Mouse (Mus musculus) E14TG2a.4 (cell line): ENCODE measurements at regions not wholly inside any gene's neighbourhood (a gene's known extent, or its start where the extent isn't known, plus 50 kb on each side); places are given as distances from the start of the nearest gene placed in this dataset.
"Not testable (repeated sequence)": the region's sequence is repeated elsewhere in the genome, so short reads cannot be mapped to it uniquely, and the experiment has no call there.

Experiments used
- H3K27me3 ChIP-seq: 2 replicates; pipeline ENCODE4 v1.6.1; 2014; ENCODE audit warnings: low read length, control low read depth; ENCODE audit not compliant: insufficient read depth
- H3K36me3 ChIP-seq: 2 replicates; pipeline ENCODE4 v1.6.1; 2014; ENCODE audit warnings: low read length, control low read depth; ENCODE audit not compliant: insufficient read depth
- H3K4me1 ChIP-seq: replicated peaks from 2 replicates; pipeline ENCODE4 v1.6.1; 2014; ENCODE audit warnings: low read depth, low read length, control low read depth
- H3K4me3 ChIP-seq: replicated peaks from 2 replicates; pipeline ENCODE4 v1.5.1; 2014; ENCODE audit warnings: mild to moderate bottlenecking, low read length
- H3K9me3 ChIP-seq: 2 replicates; pipeline ENCODE4 v1.6.1; 2014; ENCODE audit warnings: low read length, control low read depth
- CTCF ChIP-seq: conservative IDR thresholded peaks from 2 replicates; pipeline ENCODE4 v1.5.1; 2014; ENCODE audit warnings: low read length
- NANOG ChIP-seq: IDR thresholded peaks from 2 replicates; pipeline ENCODE4 v1.6.1; 2014; ENCODE audit warnings: borderline replicate concordance, low read length, mixed read lengths
- POU5F1 ChIP-seq: IDR thresholded peaks from 2 replicates; pipeline ENCODE4 v1.6.1; 2014; ENCODE audit warnings: low read length, borderline replicate concordance

GRCm38 (mm10) chrX:103532620-103533199, 97.7 kb upstream of the Zcchc13 start:
- peaks cover 39% of the 10 kb centered on the region for H3K27me3 ChIP-seq
- not testable (repeated sequence) for H3K9me3 ChIP-seq, H3K36me3 ChIP-seq, H3K4me1 ChIP-seq, H3K4me3 ChIP-seq

DNA sequence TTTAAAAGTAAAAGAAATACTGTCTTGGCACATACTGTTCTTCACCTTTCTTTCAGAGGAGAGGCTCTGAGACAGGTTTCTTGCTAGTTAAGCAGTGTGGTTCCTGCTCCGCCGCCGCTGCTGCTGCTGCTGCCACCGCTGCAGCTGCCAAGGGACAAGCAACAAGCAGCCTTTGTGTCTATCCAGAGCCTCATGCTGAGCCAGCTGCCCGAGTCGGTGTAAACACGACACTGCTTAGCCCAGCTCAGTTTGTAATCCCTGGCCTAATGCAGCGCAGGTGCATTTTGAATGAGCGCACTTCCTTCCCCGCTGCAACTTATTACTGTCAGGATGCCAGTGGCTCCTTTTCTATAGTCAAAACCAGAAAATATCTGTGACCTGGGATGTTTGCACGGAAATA, 97.1 kb upstream of the Zcchc13 start:
- H3K36me3 ChIP-seq: no peaks in the 10 kb centered on the region
- H3K4me1 ChIP-seq: 0 out of 2 replicates have a peak, but pooled peaks cover 5% of the 10 kb centered on the region
- TF ChIP-seq CTCF (no peak), POU5F1 (no peak), NANOG (no peak)
- no peak overlapping the region for H3K4me3 ChIP-seq
- H3K27me3 ChIP-seq: peaks cover 41% of the 10 kb centered on the region
- H3K9me3 ChIP-seq: no peaks in the 10 kb centered on the region

DNA sequence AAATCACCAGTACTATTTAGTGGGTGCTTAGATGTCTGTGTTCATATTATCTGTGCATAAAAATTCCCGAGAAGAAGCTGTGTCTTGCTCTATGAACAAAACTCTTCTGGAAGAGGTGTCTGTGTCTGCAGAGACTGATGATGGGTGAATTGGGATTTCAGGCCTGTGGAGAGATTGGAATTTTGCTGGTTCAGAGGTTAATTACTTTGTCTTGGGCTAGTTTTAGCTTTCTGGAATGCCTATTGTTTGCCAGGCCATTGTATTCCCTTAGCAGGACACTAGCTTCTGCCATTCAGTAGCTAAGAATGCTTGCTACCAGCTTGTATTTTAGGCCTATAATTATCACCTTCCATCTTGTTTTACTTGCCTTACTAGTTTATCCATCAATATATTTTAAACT, 96.6 kb upstream of the Zcchc13 start:
- no peaks in the 10 kb centered on the region for H3K9me3 ChIP-seq
- no peaks in the 10 kb centered on the region for H3K36me3 ChIP-seq
- TF ChIP-seq CTCF (no peak), POU5F1 (no peak), NANOG (no peak)
- H3K4me1 ChIP-seq: 0 out of 2 replicates have a peak, but pooled peaks cover 5% of the 10 kb centered on the region
- H3K27me3 ChIP-seq: peaks cover 39% of the 10 kb centered on the region
- H3K4me3 ChIP-seq: no peak overlapping the region

GRCm38 (mm10) chrX:103546490-103547202, 83.7 kb upstream of the Zcchc13 start:
- Histone ChIP-seq H3K4me3 (no peak overlapping the region), H3K9me3 (no peaks in the 10 kb centered on the region), H3K36me3 (no peaks in the 10 kb centered on the region), H3K27me3 (peaks cover 24% of the 10 kb centered on the region), H3K4me1 (no peaks in the 10 kb centered on the region)
- no peak for TF ChIP-seq CTCF
- TF ChIP-seq NANOG: no peak
- TF ChIP-seq POU5F1: no peak

GRCm38 (mm10) chrX:103551304-103551703, 79.1 kb upstream of the Zcchc13 start:
- no peak for TF ChIP-seq NANOG
- TF ChIP-seq CTCF: no peak
- TF ChIP-seq POU5F1: no peak
- peaks cover 6% of the 10 kb centered on the region; the same call in 1 of the 2 replicates for H3K4me1 ChIP-seq
- no peak overlapping the region for H3K4me3 ChIP-seq
- no peaks in the 10 kb centered on the region for H3K36me3 ChIP-seq
- H3K9me3 ChIP-seq: no peaks in the 10 kb centered on the region
- H3K27me3 ChIP-seq: peaks cover 45% of the 10 kb centered on the region

GRCm38 (mm10) chrX:103553196-103553595, 77.2 kb upstream of the Zcchc13 start:
- no peak overlapping the region for H3K4me3 ChIP-seq
- H3K4me1 ChIP-seq: peaks cover 6% of the 10 kb centered on the region; the same call in 1 of the 2 replicates
- TF ChIP-seq POU5F1 (no peak), CTCF (no peak), NANOG (no peak)
- H3K27me3 ChIP-seq: peaks cover 52% of the 10 kb centered on the region
- no peaks in the 10 kb centered on the region for H3K36me3 ChIP-seq
- no peaks in the 10 kb centered on the region for H3K9me3 ChIP-seq

DNA sequence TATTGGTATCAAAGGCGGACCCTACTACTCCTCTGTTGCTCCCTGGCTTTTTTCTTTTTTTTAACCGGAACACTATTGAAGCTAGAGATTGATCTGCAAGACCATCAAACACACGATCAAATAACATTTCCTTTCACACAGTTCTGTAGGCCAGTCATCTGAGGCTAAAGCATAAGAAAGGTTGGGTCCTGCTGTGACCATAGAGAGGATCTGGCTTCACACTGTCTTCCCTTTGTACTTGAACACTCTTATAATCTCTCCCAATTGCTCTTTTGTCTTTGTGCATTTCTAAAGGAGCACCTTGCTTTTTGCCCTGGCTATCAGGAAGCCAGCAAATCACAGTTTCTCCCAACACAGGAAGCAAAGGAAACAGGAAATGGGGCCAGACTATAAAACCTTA, 76.8 kb upstream of the Zcchc13 start:
- Histone ChIP-seq H3K9me3 (no peaks in the 10 kb centered on the region), H3K4me3 (no peak overlapping the region), H3K36me3 (no peaks in the 10 kb centered on the region), H3K27me3 (peaks cover 49% of the 10 kb centered on the region), H3K4me1 (peaks cover 6% of the 10 kb centered on the region; the same call in 1 of the 2 replicates)
- peak; percentile 97 for TF ChIP-seq NANOG
- no peak for TF ChIP-seq POU5F1

DNA sequence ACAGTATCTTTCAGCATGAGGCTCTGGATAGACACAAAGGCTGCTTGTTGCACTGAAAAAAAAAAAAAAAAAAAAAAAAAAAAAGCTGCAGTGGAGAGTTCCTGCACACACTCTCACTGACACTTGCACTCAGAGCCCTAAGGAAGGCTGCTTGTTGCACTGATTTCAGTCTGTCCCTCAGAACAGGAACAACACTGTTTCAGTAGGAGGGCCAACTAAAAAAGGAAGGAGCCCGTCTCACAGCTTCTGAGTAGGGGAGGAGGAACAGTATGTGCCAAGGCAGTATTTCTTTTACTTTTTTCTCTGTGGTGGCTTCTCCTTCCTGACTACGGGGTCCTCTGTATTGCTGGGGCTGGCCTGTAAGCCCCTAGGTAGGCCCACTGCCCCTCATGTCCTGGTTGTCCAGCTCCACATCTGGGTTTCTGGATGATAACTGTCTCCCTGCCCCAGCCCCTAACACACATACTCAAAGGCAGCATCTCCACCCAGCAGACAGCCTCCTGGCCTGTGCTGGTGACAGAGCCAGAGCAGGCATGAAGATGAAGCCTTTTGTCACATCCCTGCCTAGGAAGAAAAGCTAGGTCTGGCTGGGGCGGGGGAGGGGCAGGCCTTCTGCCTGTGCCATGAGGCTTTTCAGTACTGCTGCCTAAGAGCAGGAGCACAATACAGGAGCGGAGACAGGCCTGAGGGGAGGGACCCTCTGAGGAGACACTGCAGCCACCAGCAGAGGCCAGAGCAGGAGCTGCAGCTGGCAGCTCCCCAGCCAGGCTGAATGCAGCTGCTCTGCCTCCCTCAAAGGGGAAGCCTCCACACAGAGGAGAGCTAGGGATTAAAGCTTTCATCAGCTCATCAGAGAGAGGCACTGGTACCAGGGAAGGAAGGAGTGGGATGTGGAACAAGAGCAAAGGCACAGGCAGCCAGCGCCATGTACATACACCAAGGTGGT, 75.1 kb upstream of the Zcchc13 start:
- not testable (repeated sequence) for H3K4me1 ChIP-seq, H3K4me3 ChIP-seq, H3K36me3 ChIP-seq, H3K9me3 ChIP-seq
- peaks cover 48% of the 10 kb centered on the region for H3K27me3 ChIP-seq
